Mouse (Mus musculus) neural tube, embryonic 14.5 days (tissue): Measurements from ENCODE around the gene Tfb1m. TPM values are rescaled to one million over a fixed set of nuclear protein-coding genes. Genes with fewer than 3 reads are reported as not detected.
A peak's percentile ranks its signal among the peaks of the same experiment; 100 is the strongest.

Source experiments
- ATAC-seq: fragments of 200-750 bp; cut with Nextera tagmentation; 2 replicates; pipeline ENCODE4 v1.8.0; 2017; ENCODE audit warnings: low read depth, mild to moderate bottlenecking, moderate TSS enrichment, moderate library complexity
- H3K27ac ChIP-seq: fragments of 300-500 bp; sonication (generic); 2 replicates; pipeline ENCODE4 v1.5.1; 2014; ENCODE audit warnings: low read depth, mild to moderate bottlenecking, control low read depth, low read length, moderate library complexity, mixed read lengths
- H3K27me3 ChIP-seq: fragments of 300-500 bp; sonication (generic); 2 replicates; pipeline ENCODE4 v1.6.1; 2014; ENCODE audit warnings: low read length; ENCODE audit not compliant: control insufficient read depth, insufficient read depth
- H3K36me3 ChIP-seq: fragments of 300-500 bp; sonication (generic); 2 replicates; pipeline ENCODE4 v1.6.1; 2014; ENCODE audit warnings: low read length, mixed read lengths; ENCODE audit not compliant: control insufficient read depth, insufficient read depth
- H3K4me1 ChIP-seq: fragments of 300-500 bp; sonication (generic); 2 replicates; pipeline ENCODE4 v1.6.1; 2014; ENCODE audit warnings: low read length; ENCODE audit not compliant: control insufficient read depth, insufficient read depth
- H3K4me2 ChIP-seq: fragments of 300-500 bp; sonication (generic); 2 replicates; pipeline ENCODE4 v1.6.1; 2014; ENCODE audit warnings: mild to moderate bottlenecking, low read depth, low read length, control low read depth
- H3K4me3 ChIP-seq: fragments of 300-500 bp; sonication (generic); 2 replicates; pipeline ENCODE4 v1.5.1; 2014; ENCODE audit warnings: low read depth, low read length, control low read depth, mixed read lengths
- H3K9ac ChIP-seq: fragments of 300-500 bp; sonication (generic); replicated peaks from 2 replicates; pipeline ENCODE4 v1.6.1; 2014; ENCODE audit warnings: low read depth, mild to moderate bottlenecking, control low read depth, low read length, mixed read lengths
- H3K9me3 ChIP-seq: fragments of 300-500 bp; sonication (generic); 2 replicates; pipeline ENCODE4 v1.6.1; 2016; ENCODE audit warnings: low read length; ENCODE audit not compliant: control insufficient read depth
- WGBS: fragments of 180-500 bp; shearing (Covaris S2); extraction: QIAGEN DNeasy Blood & Tissue Kit; methylation state at CpG from one replicate; pipeline ENCODE4 v1.1.7; 2014; 5-methylcytosine and 5-hydroxymethylcytosine counted together
- polyA plus RNA-seq: library from polyadenylated mRNA; unstranded; fragments of >200 nt; fragmentation: Nextera tagmentation; extraction: Ambion mirVana; gene quantifications from 2 replicates; pipeline ENCODE4 v1.2.1, GENCODE M21; 2014

Tfb1m gene
- polyA plus RNA-seq, 1 experiment from 2014 or later = 15.7 TPM

- no peaks in the 10 kb centered on the region for H3K9me3 ChIP-seq
- H3K36me3 ChIP-seq = no peaks in the 10 kb centered on the region
- H3K27me3 ChIP-seq = no peaks in the 10 kb centered on the region
- no peak overlapping the region for H3K9ac ChIP-seq
- ATAC-seq = no peak
- H3K27ac ChIP-seq = no peak overlapping the region
- no peaks in the 10 kb centered on the region for H3K4me1 ChIP-seq
- 71% methylated on average over 3 of the region's 3 CpGs for WGBS
- H3K4me3 ChIP-seq = no peak overlapping the region
- H3K4me2 ChIP-seq = no peak overlapping the region
Measured at GRCm38 (mm10) chr17:3529523-3529922, 28.1 kb downstream of the Tfb1m start.

GRCm38 (mm10) chr17:3527841-3528471 lies 29.6 kb downstream of the Tfb1m start:
- Histone ChIP-seq H3K27me3 (no peaks in the 10 kb centered on the region), H3K36me3 (no peaks in the 10 kb centered on the region)
- 66% methylated on average over 6 of the region's 6 CpGs for WGBS

GRCm38 (mm10) chr17:3520344-3520743 lies 37.2 kb downstream of the Tfb1m start:
- 97% methylated on average over 5 of the region's 5 CpGs for WGBS
- H3K9ac ChIP-seq = no peak overlapping the region
- no peak for ATAC-seq
- no peaks in the 10 kb centered on the region for H3K4me1 ChIP-seq
- H3K27me3 ChIP-seq = no peaks in the 10 kb centered on the region
- no peak overlapping the region for H3K4me2 ChIP-seq
- no peaks in the 10 kb centered on the region for H3K9me3 ChIP-seq
- H3K27ac ChIP-seq = no peak overlapping the region
- no peaks in the 10 kb centered on the region for H3K36me3 ChIP-seq
- H3K4me3 ChIP-seq = no peak overlapping the region

More at GRCm38 (mm10) chr17:3527841-3528471, 29.6 kb downstream of the Tfb1m start:
- ATAC-seq = no peak
- no peaks in the 10 kb centered on the region for H3K4me1 ChIP-seq
- no peak overlapping the region for H3K4me2 ChIP-seq
- no peak overlapping the region for H3K4me3 ChIP-seq
- H3K27ac ChIP-seq = no peak overlapping the region
- H3K9me3 ChIP-seq = no peaks in the 10 kb centered on the region
- no peak overlapping the region for H3K9ac ChIP-seq

- 24% methylated on average over 9 of the region's 9 CpGs for WGBS
- Histone ChIP-seq H3K4me3 (no peak overlapping the region), H3K9ac (no peak overlapping the region), H3K4me2 (no peak overlapping the region), H3K27me3 (no peaks in the 10 kb centered on the region), H3K27ac (no peak overlapping the region), H3K4me1 (no peaks in the 10 kb centered on the region), H3K36me3 (no peaks in the 10 kb centered on the region), H3K9me3 (no peaks in the 10 kb centered on the region)
- no peak for ATAC-seq
Measured at GRCm38 (mm10) chr17:3516406-3516805, 41.2 kb downstream of the Tfb1m start.

- H3K4me1 ChIP-seq = no peaks in the 10 kb centered on the region
- H3K27me3 ChIP-seq = no peaks in the 10 kb centered on the region
- H3K4me3 ChIP-seq = no peak overlapping the region
- 96% methylated on average over 8 of the region's 8 CpGs for WGBS
- H3K9me3 ChIP-seq = no peaks in the 10 kb centered on the region
- no peak for ATAC-seq
- no peak overlapping the region for H3K4me2 ChIP-seq
- H3K36me3 ChIP-seq = no peaks in the 10 kb centered on the region
- H3K27ac ChIP-seq = no peak overlapping the region
- no peak overlapping the region for H3K9ac ChIP-seq
Measured at GRCm38 (mm10) chr17:3515851-3516250, 41.7 kb downstream of the Tfb1m start.

GRCm38 (mm10) chr17:3514316-3514715 lies 43.3 kb downstream of the Tfb1m start:
- 85% methylated on average over 5 of the region's 5 CpGs for WGBS
- H3K4me2 ChIP-seq = no peak overlapping the region
- H3K27me3 ChIP-seq = no peaks in the 10 kb centered on the region
- H3K27ac ChIP-seq = no peak overlapping the region
- ATAC-seq = no peak
- no peaks in the 10 kb centered on the region for H3K9me3 ChIP-seq
- H3K9ac ChIP-seq = no peak overlapping the region
- H3K36me3 ChIP-seq = no peaks in the 10 kb centered on the region
- no peak overlapping the region for H3K4me3 ChIP-seq
- H3K4me1 ChIP-seq = no peaks in the 10 kb centered on the region

- no peaks in the 10 kb centered on the region for H3K27me3 ChIP-seq
- H3K4me3 ChIP-seq = no peak overlapping the region
- H3K9ac ChIP-seq = no peak overlapping the region
- no peak overlapping the region for H3K4me2 ChIP-seq
- 33% methylated on average over 1 of the region's 1 CpGs for WGBS
- H3K4me1 ChIP-seq = no peaks in the 10 kb centered on the region
- ATAC-seq = peak; percentile 75; the same call in 1 of the 2 replicates
- H3K9me3 ChIP-seq = no peaks in the 10 kb centered on the region
- no peak overlapping the region for H3K27ac ChIP-seq
- no peaks in the 10 kb centered on the region for H3K36me3 ChIP-seq
Measured at GRCm38 (mm10) chr17:3509841-3510240, 47.7 kb downstream of the Tfb1m start.

- Histone ChIP-seq H3K4me2 (no peak overlapping the region), H3K36me3 (no peaks in the 10 kb centered on the region), H3K27me3 (no peaks in the 10 kb centered on the region), H3K4me3 (no peak overlapping the region), H3K4me1 (no peaks in the 10 kb centered on the region), H3K27ac (no peak overlapping the region), H3K9ac (no peak overlapping the region), H3K9me3 (no peaks in the 10 kb centered on the region)
- WGBS = 91% methylated on average over 8 of the region's 8 CpGs
- ATAC-seq = no peak
Measured at GRCm38 (mm10) chr17:3506508-3506907, 51.1 kb downstream of the Tfb1m start.

GRCm38 (mm10) chr17:3505711-3506110 lies 51.9 kb downstream of the Tfb1m start:
- Histone ChIP-seq H3K4me2 (no peak overlapping the region), H3K4me3 (no peak overlapping the region), H3K9me3 (no peaks in the 10 kb centered on the region), H3K4me1 (no peaks in the 10 kb centered on the region), H3K27me3 (no peaks in the 10 kb centered on the region), H3K9ac (no peak overlapping the region), H3K36me3 (no peaks in the 10 kb centered on the region), H3K27ac (no peak overlapping the region)
- ATAC-seq = no peak
- WGBS = 86% methylated on average over 1 of the region's 1 CpGs
